Mouse (Mus musculus): ENCODE measurements around the gene Tax1bp3. TPM values are rescaled to one million over a fixed set of nuclear protein-coding genes. Genes with fewer than 3 reads are reported as not detected.

Gene Tax1bp3
- polyA plus RNA-seq, 1 experiment from 2014 or later = 236 TPM

DNA sequence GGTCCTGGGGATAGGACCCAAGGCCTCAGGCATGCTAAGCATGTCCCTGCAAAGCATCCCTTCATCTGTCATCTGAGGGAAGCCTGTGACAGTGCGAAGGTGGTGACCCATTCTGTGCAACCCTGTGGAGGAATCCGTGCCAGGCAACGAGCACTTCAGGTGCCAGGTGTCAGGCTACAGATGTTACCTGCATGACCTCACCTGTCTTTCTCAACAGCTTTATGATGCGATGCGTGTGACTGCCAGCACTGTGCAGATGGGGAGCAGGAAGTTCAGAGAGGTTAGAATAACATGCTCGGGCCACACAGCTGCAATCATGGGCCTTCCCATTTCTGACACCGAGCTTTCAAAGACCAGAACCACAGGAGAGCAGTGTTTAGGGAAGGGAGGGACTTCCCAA lies 28.3 kb downstream of the Tax1bp3 start:
- no peaks in the 10 kb centered on the region for H3K9me3 ChIP-seq (ENCODE audit: control insufficient read depth, low read length)
- H3K9ac ChIP-seq (ENCODE audit: low read depth, low read length) = no peak overlapping the region
- no peak overlapping the region for H3K27ac ChIP-seq (ENCODE audit: low read length)
- 77% methylated on average over 7 of the region's 7 CpGs for WGBS
- H3K36me3 ChIP-seq (ENCODE audit: control insufficient read depth, insufficient read depth, low read length) = no peaks in the 10 kb centered on the region
- H3K4me1 ChIP-seq (ENCODE audit: control insufficient read depth, insufficient read depth, low read length) = peaks cover under 1% of the 10 kb centered on the region; the same call in 1 of the 2 replicates
- H3K4me3 ChIP-seq (ENCODE audit: low read length) = no peak overlapping the region
- H3K27me3 ChIP-seq (replicated peaks; ENCODE audit: control insufficient read depth, insufficient read depth, low read length) = no peaks in the 10 kb centered on the region
- ATAC-seq = no peak
- no peak overlapping the region for H3K4me2 ChIP-seq (ENCODE audit: low read depth, low read length)

GRCm38 (mm10) chr11:73207621-73208020 lies 30.7 kb downstream of the Tax1bp3 start:
- WGBS = 73% methylated on average over 2 of the region's 2 CpGs
- H3K4me3 ChIP-seq (ENCODE audit: low read length) = no peak overlapping the region
- no peak overlapping the region for H3K27ac ChIP-seq (ENCODE audit: low read length)
- no peak overlapping the region for H3K9ac ChIP-seq (ENCODE audit: low read depth, low read length)
- ATAC-seq = no peak
- no peaks in the 10 kb centered on the region for H3K4me1 ChIP-seq (ENCODE audit: control insufficient read depth, insufficient read depth, low read length)
- no peaks in the 10 kb centered on the region for H3K9me3 ChIP-seq (ENCODE audit: control insufficient read depth, low read length)
- no peak overlapping the region for H3K4me2 ChIP-seq (ENCODE audit: low read depth, low read length)
- H3K27me3 ChIP-seq (replicated peaks; ENCODE audit: control insufficient read depth, insufficient read depth, low read length) = no peaks in the 10 kb centered on the region
- H3K36me3 ChIP-seq (ENCODE audit: control insufficient read depth, insufficient read depth, low read length) = no peaks in the 10 kb centered on the region

- Histone ChIP-seq H3K4me3 (ENCODE audit: low read length) (no peak overlapping the region), H3K36me3 (ENCODE audit: control insufficient read depth, insufficient read depth, low read length) (no peaks in the 10 kb centered on the region), H3K4me1 (ENCODE audit: control insufficient read depth, insufficient read depth, low read length) (no peaks in the 10 kb centered on the region), H3K9me3 (ENCODE audit: control insufficient read depth, low read length) (no peaks in the 10 kb centered on the region), H3K27me3 (replicated peaks; ENCODE audit: control insufficient read depth, insufficient read depth, low read length) (no peaks in the 10 kb centered on the region), H3K4me2 (ENCODE audit: low read depth, low read length) (no peak overlapping the region), H3K27ac (ENCODE audit: low read length) (no peak overlapping the region), H3K9ac (ENCODE audit: low read depth, low read length) (no peak overlapping the region)
- ATAC-seq = no peak
- 68% methylated on average over 3 of the region's 3 CpGs for WGBS
Measured at GRCm38 (mm10) chr11:73213956-73214355, 37.1 kb downstream of the Tax1bp3 start.

DNA sequence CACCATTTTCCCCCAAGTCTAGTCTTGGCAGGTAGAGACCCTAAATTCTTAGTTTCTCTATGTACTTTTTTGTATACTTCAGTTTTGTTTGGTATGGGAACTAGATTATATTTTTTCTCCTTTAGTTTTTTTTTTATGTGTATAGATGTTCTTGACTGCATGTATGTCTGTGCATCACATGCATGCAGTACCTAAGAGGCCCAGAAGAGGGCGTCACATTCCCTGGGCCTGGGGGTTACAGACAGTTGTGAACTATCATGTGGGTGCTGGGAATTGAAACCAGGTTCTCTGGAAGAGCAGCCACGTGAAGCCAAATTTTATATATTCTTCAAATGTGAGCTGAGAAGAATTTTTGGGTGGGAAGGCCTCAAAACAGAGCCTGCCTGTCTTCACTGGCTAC lies 42.8 kb downstream of the Tax1bp3 start:
- Histone ChIP-seq H3K9me3 (ENCODE audit: control insufficient read depth, low read length) (no peaks in the 10 kb centered on the region), H3K4me2 (ENCODE audit: low read depth, low read length) (no peak overlapping the region), H3K9ac (ENCODE audit: low read depth, low read length) (no peak overlapping the region), H3K27me3 (replicated peaks; ENCODE audit: control insufficient read depth, insufficient read depth, low read length) (no peaks in the 10 kb centered on the region), H3K27ac (ENCODE audit: low read length) (no peak overlapping the region), H3K4me3 (ENCODE audit: low read length) (no peak overlapping the region), H3K36me3 (ENCODE audit: control insufficient read depth, insufficient read depth, low read length) (no peaks in the 10 kb centered on the region), H3K4me1 (ENCODE audit: control insufficient read depth, insufficient read depth, low read length) (no peaks in the 10 kb centered on the region)
- ATAC-seq = no peak
- WGBS = 59% methylated on average over 2 of the region's 2 CpGs

- Histone ChIP-seq H3K36me3 (ENCODE audit: control insufficient read depth, insufficient read depth, low read length) (no peaks in the 10 kb centered on the region), H3K4me1 (ENCODE audit: control insufficient read depth, insufficient read depth, low read length) (no peaks in the 10 kb centered on the region), H3K9ac (ENCODE audit: low read depth, low read length) (no peak overlapping the region), H3K27me3 (replicated peaks; ENCODE audit: control insufficient read depth, insufficient read depth, low read length) (no peaks in the 10 kb centered on the region), H3K9me3 (ENCODE audit: control insufficient read depth, low read length) (no peaks in the 10 kb centered on the region), H3K4me3 (ENCODE audit: low read length) (no peak overlapping the region), H3K4me2 (ENCODE audit: low read depth, low read length) (no peak overlapping the region), H3K27ac (ENCODE audit: low read length) (no peak overlapping the region)
- no peak for ATAC-seq
- WGBS = 77% methylated on average over 1 of the region's 1 CpGs
Measured at GRCm38 (mm10) chr11:73220651-73221050, 43.8 kb downstream of the Tax1bp3 start.

- Histone ChIP-seq H3K9me3 (ENCODE audit: control insufficient read depth, low read length) (no peaks in the 10 kb centered on the region), H3K4me3 (ENCODE audit: low read length) (no peak overlapping the region), H3K27me3 (replicated peaks; ENCODE audit: control insufficient read depth, insufficient read depth, low read length) (no peaks in the 10 kb centered on the region), H3K27ac (ENCODE audit: low read length) (no peak overlapping the region), H3K4me1 (ENCODE audit: control insufficient read depth, insufficient read depth, low read length) (no peaks in the 10 kb centered on the region), H3K9ac (ENCODE audit: low read depth, low read length) (no peak overlapping the region), H3K4me2 (ENCODE audit: low read depth, low read length) (no peak overlapping the region), H3K36me3 (ENCODE audit: control insufficient read depth, insufficient read depth, low read length) (no peaks in the 10 kb centered on the region)
- no peak for ATAC-seq
- 24% methylated on average over 5 of the region's 5 CpGs for WGBS
Measured at GRCm38 (mm10) chr11:73222846-73223245, 46.0 kb downstream of the Tax1bp3 start.

- no peaks in the 10 kb centered on the region for H3K27me3 ChIP-seq (replicated peaks; ENCODE audit: control insufficient read depth, insufficient read depth, low read length)
- H3K9ac ChIP-seq (ENCODE audit: low read depth, low read length) = no peak overlapping the region
- H3K9me3 ChIP-seq (ENCODE audit: control insufficient read depth, low read length) = no peaks in the 10 kb centered on the region
- no peak overlapping the region for H3K27ac ChIP-seq (ENCODE audit: low read length)
- H3K36me3 ChIP-seq (ENCODE audit: control insufficient read depth, insufficient read depth, low read length) = no peaks in the 10 kb centered on the region
- ATAC-seq = no peak; the same call in 1 of the 2 replicates
- 72% methylated on average over 2 of the region's 2 CpGs for WGBS
- H3K4me2 ChIP-seq (ENCODE audit: low read depth, low read length) = no peak overlapping the region
- no peak overlapping the region for H3K4me3 ChIP-seq (ENCODE audit: low read length)
- H3K4me1 ChIP-seq (ENCODE audit: control insufficient read depth, insufficient read depth, low read length) = no peaks in the 10 kb centered on the region
Measured at GRCm38 (mm10) chr11:73223966-73224365, 47.1 kb downstream of the Tax1bp3 start.

DNA sequence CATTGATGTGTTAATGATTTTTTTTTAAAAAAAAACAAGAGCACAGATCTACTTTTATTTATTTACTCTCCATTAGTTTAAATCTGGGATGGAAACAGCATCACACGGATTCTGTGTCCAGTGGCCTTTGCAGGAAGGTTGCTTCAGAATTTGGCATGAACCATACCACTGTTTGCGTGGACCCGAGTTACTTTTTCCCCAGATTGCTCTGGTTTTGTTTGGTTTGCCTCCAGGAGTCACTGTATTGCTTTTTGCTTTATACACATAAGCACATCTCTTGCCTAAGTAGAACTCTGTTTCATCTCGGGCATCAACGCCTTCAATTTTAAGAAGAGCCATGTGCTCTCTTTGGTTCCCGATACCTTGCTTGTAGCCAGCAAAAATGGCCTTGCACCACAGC lies 49.0 kb downstream of the Tax1bp3 start:
- H3K4me2 ChIP-seq (ENCODE audit: low read depth, low read length) = no peak overlapping the region
- no peak overlapping the region for H3K9ac ChIP-seq (ENCODE audit: low read depth, low read length)
- 87% methylated on average over 6 of the region's 6 CpGs for WGBS
- no peak overlapping the region for H3K4me3 ChIP-seq (ENCODE audit: low read length)
- H3K27ac ChIP-seq (ENCODE audit: low read length) = no peak overlapping the region
- H3K4me1 ChIP-seq (ENCODE audit: control insufficient read depth, insufficient read depth, low read length) = no peaks in the 10 kb centered on the region
- ATAC-seq = no peak
- H3K36me3 ChIP-seq (ENCODE audit: control insufficient read depth, insufficient read depth, low read length) = no peaks in the 10 kb centered on the region
- no peaks in the 10 kb centered on the region for H3K27me3 ChIP-seq (replicated peaks; ENCODE audit: control insufficient read depth, insufficient read depth, low read length)
- no peaks in the 10 kb centered on the region for H3K9me3 ChIP-seq (ENCODE audit: control insufficient read depth, low read length)

DNA sequence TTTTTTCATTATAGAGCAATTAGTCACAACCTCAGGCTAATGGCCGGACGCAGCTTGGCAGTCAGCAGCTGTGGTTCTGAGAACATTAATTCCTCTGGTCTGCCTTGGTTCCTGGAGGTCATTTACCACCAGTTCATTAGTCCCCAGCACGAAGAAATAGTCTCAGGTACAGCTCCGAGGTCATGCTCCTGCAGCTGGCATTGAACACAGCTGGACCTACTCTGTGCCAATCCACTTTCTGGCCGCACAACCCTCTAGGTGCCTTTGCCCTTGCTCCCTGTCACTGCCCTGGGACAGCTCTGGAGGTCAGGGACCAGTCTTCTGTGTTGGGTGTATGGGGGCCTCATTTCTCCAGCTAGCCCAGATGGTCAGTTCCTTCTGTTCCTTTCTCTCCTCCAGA lies 52.0 kb downstream of the Tax1bp3 start:
- no peak for ATAC-seq
- Histone ChIP-seq H3K36me3 (ENCODE audit: control insufficient read depth, insufficient read depth, low read length) (no peaks in the 10 kb centered on the region), H3K4me2 (ENCODE audit: low read depth, low read length) (no peak overlapping the region), H3K27me3 (replicated peaks; ENCODE audit: control insufficient read depth, insufficient read depth, low read length) (0 out of 2 replicates have a peak, but pooled peaks cover 2% of the 10 kb centered on the region), H3K9me3 (ENCODE audit: control insufficient read depth, low read length) (no peaks in the 10 kb centered on the region), H3K9ac (ENCODE audit: low read depth, low read length) (no peak overlapping the region), H3K27ac (ENCODE audit: low read length) (no peak overlapping the region), H3K4me3 (ENCODE audit: low read length) (no peak overlapping the region), H3K4me1 (ENCODE audit: control insufficient read depth, insufficient read depth, low read length) (no peaks in the 10 kb centered on the region)
- 74% methylated on average over 5 of the region's 5 CpGs for WGBS

- Histone ChIP-seq H3K4me1 (ENCODE audit: control insufficient read depth, insufficient read depth, low read length) (no peaks in the 10 kb centered on the region), H3K4me3 (ENCODE audit: low read length) (no peak overlapping the region), H3K27me3 (replicated peaks; ENCODE audit: control insufficient read depth, insufficient read depth, low read length) (0 out of 2 replicates have a peak, but pooled peaks cover 2% of the 10 kb centered on the region), H3K27ac (ENCODE audit: low read length) (no peak overlapping the region), H3K4me2 (ENCODE audit: low read depth, low read length) (no peak overlapping the region), H3K36me3 (ENCODE audit: control insufficient read depth, insufficient read depth, low read length) (no peaks in the 10 kb centered on the region), H3K9ac (ENCODE audit: low read depth, low read length) (no peak overlapping the region), H3K9me3 (ENCODE audit: control insufficient read depth, low read length) (no peaks in the 10 kb centered on the region)
- ATAC-seq = no peak
- WGBS = 85% methylated on average over 5 of the region's 5 CpGs
Measured at GRCm38 (mm10) chr11:73230081-73230480, 53.2 kb downstream of the Tax1bp3 start.
